Mouse (Mus musculus) brain, embryonic 14.5 days (tissue): ENCODE data around the gene Ryr1. TPM values are rescaled to one million over a fixed set of nuclear protein-coding genes. Genes with fewer than 3 reads are reported as not detected.
"Not testable (repeated sequence)": the region's sequence is repeated elsewhere in the genome, so short reads cannot be mapped to it uniquely, and the experiment has no call there.

Experiments
- DNase-seq: peaks from one replicate; pipeline ENCODE4 v3.0.0-alpha.2; 2011; ENCODE audit warnings: low read depth
- CTCF ChIP-seq: fragments of 200-500 bp; IDR thresholded peaks from 2 replicates; pipeline ENCODE4 v1.5.1; 2012; ENCODE audit warnings: inconsistent platforms, mild to moderate bottlenecking, moderate library complexity, borderline replicate concordance; ENCODE audit not compliant: insufficient read depth, insufficient read length; ENCODE audit errors: extremely low read depth
- POLR2A ChIP-seq: fragments of 200-500 bp; IDR thresholded peaks from 2 replicates; pipeline ENCODE4 v1.6.1; 2012; ENCODE audit warnings: mild to moderate bottlenecking, inconsistent platforms, borderline replicate concordance; ENCODE audit not compliant: poor library complexity, insufficient read depth, insufficient read length, severe bottlenecking; ENCODE audit errors: extremely low read depth
- polyA plus RNA-seq: library from polyadenylated mRNA; depleted of rRNA; stranded (reverse); fragments of >200 nt; gene quantifications from 2 replicates; pipeline ENCODE4 v1.2.3, GENCODE M21; 2012

Ryr1 gene
- polyA plus RNA-seq, 1 experiment, result 6.3 TPM

GRCm38 (mm10) chr7:29155838-29156782 is 31.1 kb upstream of the Ryr1 start, which contains the start of gene Fam98c:
TSS of gene Fam98c (minus strand) at chr7:29156234.
- peak; percentile 91 for DNase-seq
- TF ChIP-seq CTCF, result 0 out of 2 replicates have a peak, but pooled peaks have one; percentile 20
- TF ChIP-seq POLR2A, result no peak

- peak; percentile 94 for DNase-seq
- TF ChIP-seq POLR2A (peak; percentile 71), CTCF (no peak; the same call in 1 of the 2 replicates)
Observed at GRCm38 (mm10) chr7:29155196-29155837, 30.3 kb upstream of the Ryr1 start.

GRCm38 (mm10) chr7:29154018-29154720 is 29.2 kb upstream of the Ryr1 start:
- TF ChIP-seq CTCF (peak; percentile 8; the same call in 1 of the 2 replicates), POLR2A (no peak)
- DNase-seq, result no peak

- no peak for TF ChIP-seq CTCF
- TF ChIP-seq POLR2A, result no peak
- DNase-seq, result no peak
Observed at GRCm38 (mm10) chr7:29151486-29151885, 26.5 kb upstream of the Ryr1 start.

- no peak for DNase-seq
- TF ChIP-seq POLR2A (no peak), CTCF (no peak)
Observed at GRCm38 (mm10) chr7:29148771-29149170, 23.8 kb upstream of the Ryr1 start.

- no peak for TF ChIP-seq POLR2A
- no peak for TF ChIP-seq CTCF
- DNase-seq, result no peak
Observed at GRCm38 (mm10) chr7:29146625-29147367, 21.8 kb upstream of the Ryr1 start.

- no peak for DNase-seq
- TF ChIP-seq CTCF (no peak), POLR2A (no peak)
Observed at GRCm38 (mm10) chr7:29144006-29144405, 19.0 kb upstream of the Ryr1 start.

GRCm38 (mm10) chr7:29141416-29141815 is 16.4 kb upstream of the Ryr1 start:
- DNase-seq, result no peak
- no peak for TF ChIP-seq POLR2A
- no peak for TF ChIP-seq CTCF

GRCm38 (mm10) chr7:29139237-29139636 is 14.3 kb upstream of the Ryr1 start:
- not testable (repeated sequence) for DNase-seq

- no peak for DNase-seq
- no peak for TF ChIP-seq POLR2A
- TF ChIP-seq CTCF, result no peak
Observed at GRCm38 (mm10) chr7:29137429-29137828, 12.4 kb upstream of the Ryr1 start.

GRCm38 (mm10) chr7:29134693-29135386 is 9.9 kb upstream of the Ryr1 start, which contains the start of gene Rasgrp4:
TSS of gene Rasgrp4 (plus strand) at chr7:29134851.
- peak; percentile 37 for DNase-seq
- TF ChIP-seq POLR2A (no peak), CTCF (no peak)

GRCm38 (mm10) chr7:29134230-29134629 is 9.3 kb upstream of the Ryr1 start:
- TF ChIP-seq CTCF (no peak), POLR2A (no peak)
- peak; percentile 17 for DNase-seq
